Mouse (Mus musculus) embryonic facial prominence, embryonic 13.5 days (tissue): Measurements from ENCODE around the gene Nacc2. TPM values are rescaled to one million over a fixed set of nuclear protein-coding genes. Genes with fewer than 3 reads are reported as not detected.

Source experiments
- ATAC-seq: fragments of 200-750 bp; cut with Nextera tagmentation; 2 replicates; pipeline ENCODE4 v1.8.0; 2017; ENCODE audit warnings: low read depth; ENCODE audit not compliant: insufficient number of reproducible peaks, insufficient read depth, low FRiP score, low TSS enrichment
- H3K27ac ChIP-seq: fragments of 300-500 bp; sonication (generic); 2 replicates; pipeline ENCODE4 v1.5.1; 2015; ENCODE audit warnings: moderate library complexity, mild to moderate bottlenecking, inconsistent platforms
- H3K27me3 ChIP-seq: fragments of 300-500 bp; sonication (generic); 2 replicates; pipeline ENCODE4 v1.6.1; 2015; ENCODE audit warnings: mild to moderate bottlenecking, inconsistent platforms
- H3K36me3 ChIP-seq: fragments of 300-500 bp; sonication (generic); 2 replicates; pipeline ENCODE4 v1.6.1; 2015; ENCODE audit warnings: mild to moderate bottlenecking, inconsistent platforms
- H3K4me1 ChIP-seq: fragments of 300-500 bp; sonication (generic); 2 replicates; pipeline ENCODE4 v1.6.1; 2015; ENCODE audit warnings: inconsistent platforms
- H3K4me2 ChIP-seq: fragments of 300-500 bp; sonication (generic); 2 replicates; pipeline ENCODE4 v1.6.1; 2015; ENCODE audit warnings: moderate library complexity, mild to moderate bottlenecking, inconsistent platforms
- H3K4me3 ChIP-seq: fragments of 300-500 bp; sonication (generic); 2 replicates; pipeline ENCODE4 v1.5.1; 2015; ENCODE audit warnings: mild to moderate bottlenecking, inconsistent platforms
- H3K9ac ChIP-seq: fragments of 300-500 bp; sonication (generic); 2 replicates; pipeline ENCODE4 v1.6.1; 2015; ENCODE audit warnings: mild to moderate bottlenecking, inconsistent platforms
- H3K9me3 ChIP-seq: fragments of 300-500 bp; sonication (generic); 2 replicates; pipeline ENCODE4 v1.6.1; 2016; ENCODE audit warnings: inconsistent platforms
- WGBS: fragments of 180-500 bp; shearing (Covaris S2); methylation state at CpG from one replicate; pipeline ENCODE4 v1.1.7; 2015; ENCODE audit warnings: mixed read lengths; 5-methylcytosine and 5-hydroxymethylcytosine counted together
- polyA plus RNA-seq: library from polyadenylated mRNA; unstranded; fragments of >200 nt; fragmentation: Nextera tagmentation; extraction: Ambion mirVana; gene quantifications from 2 replicates; pipeline ENCODE4 v1.2.1, GENCODE M21; 2015

Nacc2 gene
- polyA plus RNA-seq, 1 experiment from 2014 or later, result 4.4 TPM

DNA sequence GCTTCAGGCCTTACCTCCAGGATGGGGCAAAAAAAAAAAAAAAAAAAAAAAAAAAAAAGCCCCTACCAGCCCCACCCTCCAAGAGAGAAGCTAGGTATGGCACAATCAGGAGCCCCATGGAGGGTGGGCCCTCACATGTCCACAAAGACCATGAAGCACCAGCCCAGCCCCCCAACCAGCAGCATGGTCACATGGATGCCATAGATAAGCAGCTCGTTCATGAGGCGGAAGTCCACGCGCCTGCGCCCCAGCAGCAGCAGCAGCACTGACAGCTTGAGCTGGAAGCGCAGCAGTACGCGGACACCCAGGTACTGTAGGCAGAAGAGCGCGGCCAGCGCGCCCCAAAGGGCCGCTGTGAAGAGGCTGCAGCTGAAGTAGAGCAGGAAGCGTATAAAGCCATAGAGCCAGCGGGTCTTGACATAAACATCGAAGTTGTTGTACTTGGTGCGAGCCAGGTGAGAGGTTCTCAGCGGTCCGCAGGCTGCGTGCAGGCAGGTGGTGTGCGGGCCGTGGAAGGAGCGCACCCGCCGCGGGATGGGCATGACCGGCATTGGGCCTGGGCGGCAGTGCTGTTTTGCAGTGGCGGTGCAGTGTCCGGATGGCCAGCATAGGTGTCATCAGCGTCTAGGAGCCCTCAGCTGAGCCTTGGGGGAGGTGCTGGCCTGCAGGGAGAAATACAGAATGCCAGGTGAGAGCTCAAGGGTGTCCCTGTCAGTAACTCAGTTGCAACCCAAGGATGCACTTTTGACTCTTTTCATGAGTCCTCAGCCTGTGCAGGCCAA lies 15.4 kb upstream of the Nacc2 start:
- no peaks in the 10 kb centered on the region for H3K27me3 ChIP-seq
- peaks cover 32% of the 10 kb centered on the region for H3K36me3 ChIP-seq
- H3K4me1 ChIP-seq, result peaks cover 21% of the 10 kb centered on the region
- H3K27ac ChIP-seq, result no peak overlapping the region
- H3K4me3 ChIP-seq, result peak overlapping the region; percentile 84; the same call in 1 of the 2 replicates
- H3K9me3 ChIP-seq, result no peaks in the 10 kb centered on the region
- ATAC-seq, result no peak
- WGBS, result 81% methylated on average over 31 of the region's 31 CpGs
- H3K9ac ChIP-seq, result peak overlapping the region; percentile 89
- H3K4me2 ChIP-seq, result peak overlapping the region; percentile 91

DNA sequence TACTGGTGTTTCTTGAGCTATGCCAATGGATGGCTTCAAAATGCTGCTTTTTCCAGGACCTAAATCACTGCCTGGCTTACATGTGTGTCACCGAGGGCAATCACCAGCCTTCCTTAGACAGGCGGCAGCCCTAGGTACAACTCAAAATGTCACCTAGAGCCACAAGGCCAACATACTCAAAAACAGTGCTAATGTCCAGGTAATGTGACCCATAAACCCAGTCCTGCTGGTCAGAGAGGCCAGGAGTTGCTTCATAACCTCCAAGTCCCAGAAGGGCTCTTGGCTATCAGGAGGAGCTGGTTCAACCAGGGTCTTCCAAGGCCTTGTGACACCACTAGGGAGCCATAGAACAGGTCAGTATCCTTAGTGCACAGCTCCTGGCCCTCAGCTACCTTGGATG lies 11.6 kb upstream of the Nacc2 start:
- peaks cover 32% of the 10 kb centered on the region for H3K36me3 ChIP-seq
- H3K27me3 ChIP-seq, result no peaks in the 10 kb centered on the region
- H3K4me2 ChIP-seq, result no peak overlapping the region
- H3K27ac ChIP-seq, result no peak overlapping the region
- no peak overlapping the region for H3K9ac ChIP-seq
- no peaks in the 10 kb centered on the region for H3K9me3 ChIP-seq
- no peak for ATAC-seq
- H3K4me3 ChIP-seq, result no peak overlapping the region
- H3K4me1 ChIP-seq, result peaks cover 31% of the 10 kb centered on the region
- WGBS, result 89% methylated on average over 2 of the region's 2 CpGs

GRCm38 (mm10) chr2:26132628-26133551 lies 9.9 kb upstream of the Nacc2 start:
- Histone ChIP-seq H3K27me3 (no peaks in the 10 kb centered on the region), H3K4me2 (peak overlapping the region; percentile 67), H3K4me3 (peak overlapping the region; percentile 37), H3K9me3 (no peaks in the 10 kb centered on the region), H3K27ac (peak overlapping the region; percentile 91), H3K4me1 (peaks cover 22% of the 10 kb centered on the region), H3K9ac (peak overlapping the region; percentile 71), H3K36me3 (peaks cover 23% of the 10 kb centered on the region)
- peak; percentile 56; the same call in 1 of the 2 replicates for ATAC-seq
- 3% methylated on average over 25 of the region's 25 CpGs for WGBS

DNA sequence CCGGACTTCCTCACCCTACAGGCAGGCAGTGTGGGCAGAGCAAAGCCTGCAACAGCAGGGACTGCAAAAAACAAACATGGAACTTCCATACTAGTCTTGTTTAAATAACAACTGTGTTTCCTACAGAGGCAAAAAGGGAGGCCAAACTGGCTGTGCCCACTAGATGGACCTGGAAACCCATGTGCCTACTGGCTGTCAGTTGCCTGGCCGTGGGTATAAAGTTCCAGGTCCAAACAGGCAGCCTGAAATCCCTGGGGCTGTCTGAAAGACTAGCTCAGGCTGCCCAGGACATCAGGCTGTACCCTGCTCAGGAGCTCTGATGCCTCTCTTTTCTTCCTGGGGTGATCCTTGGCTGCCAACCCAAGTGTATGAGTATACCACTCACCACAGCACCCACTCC lies 8.3 kb upstream of the Nacc2 start:
- ATAC-seq, result no peak
- no peaks in the 10 kb centered on the region for H3K9me3 ChIP-seq
- peaks cover 8% of the 10 kb centered on the region for H3K36me3 ChIP-seq
- no peak overlapping the region for H3K4me3 ChIP-seq
- H3K9ac ChIP-seq, result no peak overlapping the region
- 70% methylated on average over 2 of the region's 2 CpGs for WGBS
- H3K4me2 ChIP-seq, result no peak overlapping the region
- H3K4me1 ChIP-seq, result peaks cover 22% of the 10 kb centered on the region
- H3K27me3 ChIP-seq, result no peaks in the 10 kb centered on the region
- no peak overlapping the region for H3K27ac ChIP-seq

DNA sequence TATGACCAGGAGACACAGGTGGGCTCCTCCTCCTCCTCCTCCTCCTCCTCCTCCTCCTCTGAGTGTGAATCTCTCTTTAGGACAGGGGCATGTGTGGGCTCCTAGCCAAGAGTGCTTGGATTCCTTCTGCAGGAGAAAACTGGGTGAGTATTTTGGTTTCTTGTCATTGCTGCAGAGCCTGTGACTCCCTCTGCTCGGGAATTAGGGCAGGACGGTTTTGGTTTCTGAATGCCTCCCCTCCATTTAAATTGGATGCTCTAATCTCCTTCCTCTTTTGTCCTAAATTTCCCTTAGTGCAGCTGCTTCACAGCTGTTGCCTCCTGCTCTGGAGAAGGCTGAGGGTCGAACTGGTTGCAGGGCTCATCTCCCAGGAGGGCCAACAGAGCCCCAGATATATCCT lies 6.9 kb upstream of the Nacc2 start:
- Histone ChIP-seq H3K9ac (no peak overlapping the region), H3K9me3 (no peaks in the 10 kb centered on the region), H3K4me3 (no peak overlapping the region), H3K36me3 (no peaks in the 10 kb centered on the region), H3K4me2 (no peak overlapping the region), H3K27me3 (no peaks in the 10 kb centered on the region), H3K27ac (no peak overlapping the region), H3K4me1 (peaks cover 22% of the 10 kb centered on the region)
- WGBS, result 39% methylated on average over 3 of the region's 3 CpGs
- no peak for ATAC-seq

GRCm38 (mm10) chr2:26129346-26129745 lies 6.3 kb upstream of the Nacc2 start:
- 98% methylated on average over 2 of the region's 2 CpGs for WGBS
- no peak overlapping the region for H3K27ac ChIP-seq
- no peak overlapping the region for H3K9ac ChIP-seq
- H3K4me2 ChIP-seq, result no peak overlapping the region
- ATAC-seq, result no peak
- H3K4me3 ChIP-seq, result no peak overlapping the region
- H3K4me1 ChIP-seq, result peaks cover 22% of the 10 kb centered on the region
- H3K36me3 ChIP-seq, result no peaks in the 10 kb centered on the region
- no peaks in the 10 kb centered on the region for H3K9me3 ChIP-seq
- H3K27me3 ChIP-seq, result no peaks in the 10 kb centered on the region; the same call in 1 of the 2 replicates

DNA sequence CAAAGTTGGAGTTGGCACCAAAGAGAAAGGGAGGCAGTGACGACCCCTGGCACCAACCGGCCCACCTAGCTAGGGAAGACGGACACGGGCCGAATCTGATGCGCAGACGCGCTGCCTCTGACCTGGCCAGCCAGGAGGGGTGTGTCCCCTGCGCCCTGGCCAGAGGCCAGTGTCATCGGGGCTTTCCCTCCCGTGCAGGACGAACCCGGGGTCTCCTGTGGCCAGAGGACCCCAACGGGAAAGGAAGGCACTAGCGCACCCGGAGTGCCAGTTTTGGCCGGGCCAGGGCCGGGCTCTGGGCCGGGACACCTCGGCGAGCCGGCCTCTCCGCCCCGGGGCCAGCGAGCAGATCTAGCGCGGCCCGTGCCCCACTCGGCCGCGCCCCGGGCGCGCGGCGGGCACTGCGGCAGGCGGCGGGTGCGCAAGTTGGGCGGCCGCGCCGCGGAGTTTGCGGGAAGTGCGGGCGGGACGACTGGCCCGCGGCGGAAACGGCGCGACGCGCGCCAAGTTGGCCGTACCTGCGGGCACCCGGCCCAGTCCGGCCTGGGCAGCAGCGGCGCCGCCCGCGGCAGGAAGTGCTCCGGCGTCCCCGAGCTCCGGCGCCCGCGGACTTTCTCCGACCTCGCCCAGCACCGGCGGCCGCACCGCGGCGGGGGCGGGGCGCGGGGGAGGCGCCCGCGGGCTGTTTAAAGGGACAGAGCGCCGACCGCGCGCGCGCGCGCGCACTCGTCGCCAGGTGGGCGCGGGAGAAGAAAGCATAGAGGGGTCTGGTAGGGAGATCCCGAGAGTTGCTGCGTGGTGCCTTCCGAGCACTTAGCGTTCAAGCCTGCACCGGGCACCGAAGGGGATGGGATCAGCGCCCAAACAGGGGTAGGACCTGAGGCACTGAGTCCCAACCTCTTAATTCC lies 595 bp downstream of the Nacc2 start:
- under 1% methylated on average over 108 of the region's 109 CpGs for WGBS
- Histone ChIP-seq H3K4me3 (peak overlapping the region; percentile 80), H3K27me3 (peaks cover 45% of the 10 kb centered on the region), H3K9me3 (no peaks in the 10 kb centered on the region), H3K4me2 (peak overlapping the region; percentile 99), H3K36me3 (no peaks in the 10 kb centered on the region), H3K9ac (peak overlapping the region; percentile 84), H3K27ac (no peak overlapping the region), H3K4me1 (peaks cover 35% of the 10 kb centered on the region)
- peak; percentile 43; the same call in 1 of the 2 replicates for ATAC-seq

- no peaks in the 10 kb centered on the region for H3K9me3 ChIP-seq
- 20% methylated on average over 17 of the region's 17 CpGs for WGBS
- peaks cover 35% of the 10 kb centered on the region for H3K4me1 ChIP-seq
- peak overlapping the region; percentile 99 for H3K4me2 ChIP-seq
- peaks cover 45% of the 10 kb centered on the region for H3K27me3 ChIP-seq
- H3K27ac ChIP-seq, result no peak overlapping the region
- H3K4me3 ChIP-seq, result peak overlapping the region; percentile 80
- no peaks in the 10 kb centered on the region for H3K36me3 ChIP-seq
- ATAC-seq, result no peak
- peak overlapping the region; percentile 84 for H3K9ac ChIP-seq
Observed at GRCm38 (mm10) chr2:26121541-26122083, 1.4 kb downstream of the Nacc2 start.

- no peak for ATAC-seq
- WGBS, result 72% methylated on average over 2 of the region's 2 CpGs
- H3K27me3 ChIP-seq, result peaks cover 45% of the 10 kb centered on the region
- H3K4me3 ChIP-seq, result no peak overlapping the region
- no peak overlapping the region for H3K27ac ChIP-seq
- no peaks in the 10 kb centered on the region for H3K9me3 ChIP-seq
- no peaks in the 10 kb centered on the region for H3K36me3 ChIP-seq
- H3K4me2 ChIP-seq, result no peak overlapping the region
- peaks cover 39% of the 10 kb centered on the region for H3K4me1 ChIP-seq
- no peak overlapping the region for H3K9ac ChIP-seq
Observed at GRCm38 (mm10) chr2:26119626-26120025, 3.4 kb downstream of the Nacc2 start.

- Histone ChIP-seq H3K4me1 (peaks cover 39% of the 10 kb centered on the region), H3K27me3 (peaks cover 45% of the 10 kb centered on the region), H3K27ac (no peak overlapping the region), H3K36me3 (no peaks in the 10 kb centered on the region), H3K4me3 (no peak overlapping the region), H3K9me3 (no peaks in the 10 kb centered on the region), H3K4me2 (no peak overlapping the region), H3K9ac (no peak overlapping the region)
- ATAC-seq, result no peak
- 12% methylated on average over 2 of the region's 2 CpGs for WGBS
Observed at GRCm38 (mm10) chr2:26119310-26119592, 3.8 kb downstream of the Nacc2 start.
